Mouse (Mus musculus): ENCODE results near the gene Cd2bp2.

GRCm38 (mm10) chr7:127232622-127233367, 36.9 kb upstream of the Cd2bp2 start, which contains the start of the genes Zfp553 and Sept1:
- no peak for TF ChIP-seq CTCF (IDR thresholded peaks at IDR 0.05 in 2 of 3, conservative IDR thresholded peaks at IDR 0.05 in 1 of 3; ENCODE audit: control insufficient read depth in 1 of 3, insufficient read depth in 1 of 3, low read depth in 2 of 3, low read length in 3 of 3, poor library complexity in 1 of 3, severe bottlenecking in 1 of 3)
- no peak for TF ChIP-seq E2F4 (IDR thresholded peaks at IDR 0.05; ENCODE audit: borderline replicate concordance, low read depth, low read length)
- no peak for TF ChIP-seq MAFK (IDR thresholded peaks at IDR 0.05; ENCODE audit: borderline replicate concordance, low read depth, low read length)
- TF ChIP-seq TCF12 (IDR thresholded peaks at IDR 0.05; ENCODE audit: low read depth, low read length) = peak; percentile 50; the same call in 1 of the 2 replicates
- peak; percentile 32 for TF ChIP-seq MAX (IDR thresholded peaks at IDR 0.05; ENCODE audit: low read length)
- no peak for TF ChIP-seq RAD21 (IDR thresholded peaks at IDR 0.05; ENCODE audit: low read depth, low read length)
- peak; percentile 51 to 85 for TF ChIP-seq POLR2A (IDR thresholded peaks at IDR 0.05; ENCODE audit: control insufficient read depth in 1 of 2, insufficient read depth in 1 of 2, low read depth in 1 of 2, low read length in 2 of 2, poor library complexity in 1 of 2)

All from MEL (cell line).